Mouse (Mus musculus) forebrain, embryonic 15.5 days (tissue): ENCODE results near the gene Col1a2. TPM values are rescaled to one million over a fixed set of nuclear protein-coding genes. Genes with fewer than 3 reads are reported as not detected.

Source experiments
- polyA plus RNA-seq: library from polyadenylated mRNA; unstranded; fragments of >200 nt; fragmentation: Nextera tagmentation; extraction: Ambion mirVana; gene quantifications from 2 replicates; pipeline ENCODE4 v1.2.1, GENCODE M21; 2015

Col1a2 gene
- polyA plus RNA-seq, 1 experiment from 2014 or later = 40.4 TPM

Other genes starting within 250 kb of the Col1a2 start
- gene Casd1, start 96.0 kb downstream of the Col1a2 start, polyA plus RNA-seq = 34.1 and 40.3 TPM in 2 replicates
- 50.6 and 50.9 TPM in 2 replicates for gene Sgce, start 242.4 kb downstream of the Col1a2 start, polyA plus RNA-seq
- gene Peg10, start 242.5 kb downstream of the Col1a2 start, polyA plus RNA-seq = 4.0 and 5.0 TPM in 2 replicates